Mouse (Mus musculus): ENCODE data around the gene 1700028K03Rik.

The 1700028K03Rik gene

DNA sequence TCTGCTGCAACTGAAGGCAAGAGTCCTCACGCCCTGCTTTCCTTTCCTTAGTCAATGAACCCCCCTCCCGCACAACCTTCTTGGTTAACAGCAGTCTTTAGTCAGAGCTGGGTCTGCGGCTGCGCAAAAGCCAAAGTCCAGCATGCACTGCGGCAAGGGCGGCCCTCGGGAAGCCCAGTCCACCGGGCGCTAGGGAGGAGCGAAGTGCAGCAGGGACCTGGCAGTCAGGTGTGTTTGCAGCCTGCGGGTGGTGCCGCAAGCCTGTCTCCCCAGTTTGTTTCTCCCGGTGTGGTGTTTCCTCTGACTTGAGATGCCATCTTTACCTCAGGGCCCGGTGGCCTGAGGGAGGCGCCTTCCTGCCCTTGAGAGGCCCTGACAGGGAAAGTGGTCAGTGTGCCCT is at the start of gene 1700028K03Rik:
TSS of gene 1700028K03Rik (plus strand) at position 129 of the 400 bp plus-strand sequence.
- DNase-seq (ENCODE audit: low spot score) = no peak

DNA sequence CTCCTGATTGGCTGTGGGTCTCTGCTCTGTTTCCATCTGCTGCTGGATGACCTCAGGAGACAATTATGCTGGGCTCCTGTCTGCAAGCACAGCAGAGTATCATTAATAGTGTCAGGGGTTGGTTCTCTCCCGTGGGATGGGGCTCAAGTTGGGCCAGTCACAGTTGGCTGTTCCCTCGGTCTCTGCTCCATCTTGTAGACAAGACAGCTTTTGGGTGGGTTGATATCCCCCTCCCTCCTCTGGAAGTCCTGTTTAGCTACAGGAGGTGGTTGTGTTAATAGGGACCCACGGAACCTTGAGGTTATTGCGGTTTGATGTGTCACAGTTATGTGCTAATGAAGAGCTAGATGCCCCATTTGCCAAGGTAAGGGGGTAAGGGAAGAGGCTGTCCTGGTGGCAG is 45.5 kb upstream of the 1700028K03Rik start:
- no peak for DNase-seq (ENCODE audit: low spot score)

DNA sequence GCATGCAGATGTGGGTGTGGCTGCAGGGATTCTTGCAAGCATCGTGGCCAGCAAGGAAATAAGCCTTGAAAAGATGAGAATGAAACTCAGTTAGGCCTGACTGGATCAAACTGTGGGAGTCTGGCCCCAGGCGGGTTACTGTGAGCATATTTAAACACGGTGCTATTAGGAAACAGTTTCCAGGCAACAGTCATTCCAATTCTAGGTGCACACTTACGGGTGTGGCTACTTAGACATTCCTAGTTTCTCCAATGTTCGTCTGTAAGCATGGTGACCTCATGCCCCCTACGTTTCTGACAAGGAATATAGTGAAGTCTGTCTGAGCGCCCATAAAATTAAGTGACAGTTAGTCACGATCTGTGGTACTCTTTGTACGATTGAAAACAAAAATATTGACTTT is 43.5 kb upstream of the 1700028K03Rik start:
- DNase-seq (ENCODE audit: low spot score) = no peak

DNA sequence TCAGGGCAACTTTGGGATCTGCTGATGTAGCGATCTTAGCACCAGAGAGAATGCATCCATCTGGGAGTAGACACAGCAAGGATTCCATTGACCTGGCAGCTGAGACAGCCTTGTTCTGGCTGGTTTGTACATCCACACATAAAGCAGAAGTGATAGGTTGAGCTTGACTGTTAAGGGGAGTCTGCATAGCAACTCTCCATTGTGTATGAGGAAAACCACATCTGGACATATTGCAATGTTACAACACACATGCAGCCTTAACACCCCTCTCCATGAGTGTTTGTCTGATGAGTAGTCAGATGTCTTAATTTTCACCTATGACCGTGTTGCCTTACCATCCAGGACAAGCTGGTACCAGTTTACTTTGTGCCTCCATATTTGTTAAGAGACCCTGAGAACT is 42.0 kb upstream of the 1700028K03Rik start:
- DNase-seq (ENCODE audit: low spot score) = no peak

DNA sequence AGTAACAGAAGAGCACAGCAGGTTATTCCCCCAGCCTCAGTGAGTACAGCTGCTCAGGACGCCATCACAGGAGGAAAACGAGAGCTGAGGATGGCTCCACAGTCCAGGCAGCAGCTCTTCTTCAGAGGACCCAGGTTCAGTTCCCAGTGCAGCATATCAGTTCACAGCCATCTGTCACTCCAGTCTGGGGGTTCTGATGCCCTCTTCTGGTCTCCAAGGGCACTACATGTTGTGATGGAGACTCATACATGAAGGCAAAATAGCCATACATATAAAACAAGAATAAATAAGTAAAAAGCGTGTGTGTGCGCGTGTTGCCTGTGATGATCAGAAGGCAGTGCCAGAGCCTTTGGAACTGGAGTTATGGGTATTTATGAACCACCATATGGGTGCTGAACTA is 39.8 kb upstream of the 1700028K03Rik start:
- no peak for DNase-seq (ENCODE audit: low spot score)

DNA sequence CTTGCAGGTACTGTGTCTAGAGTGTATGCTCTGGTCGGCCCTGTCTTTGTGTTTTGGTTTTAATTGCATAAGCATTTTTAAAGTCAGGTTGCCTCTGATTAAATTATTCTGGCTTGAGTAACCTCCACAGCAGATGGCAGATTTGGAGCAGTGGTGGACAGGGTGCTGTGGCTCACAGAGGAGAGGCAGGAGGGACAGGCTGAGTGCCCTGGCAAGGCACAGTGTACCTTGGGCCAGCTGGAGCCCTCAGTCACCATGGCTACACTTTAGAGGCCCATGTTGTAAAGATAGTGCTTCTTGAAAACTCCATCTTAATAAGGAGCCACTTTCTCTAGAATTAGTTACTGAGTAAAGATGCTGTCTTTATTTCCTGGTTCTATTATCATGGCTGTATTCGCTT is 38.5 kb upstream of the 1700028K03Rik start:
- no peak for DNase-seq (ENCODE audit: low spot score)

DNA sequence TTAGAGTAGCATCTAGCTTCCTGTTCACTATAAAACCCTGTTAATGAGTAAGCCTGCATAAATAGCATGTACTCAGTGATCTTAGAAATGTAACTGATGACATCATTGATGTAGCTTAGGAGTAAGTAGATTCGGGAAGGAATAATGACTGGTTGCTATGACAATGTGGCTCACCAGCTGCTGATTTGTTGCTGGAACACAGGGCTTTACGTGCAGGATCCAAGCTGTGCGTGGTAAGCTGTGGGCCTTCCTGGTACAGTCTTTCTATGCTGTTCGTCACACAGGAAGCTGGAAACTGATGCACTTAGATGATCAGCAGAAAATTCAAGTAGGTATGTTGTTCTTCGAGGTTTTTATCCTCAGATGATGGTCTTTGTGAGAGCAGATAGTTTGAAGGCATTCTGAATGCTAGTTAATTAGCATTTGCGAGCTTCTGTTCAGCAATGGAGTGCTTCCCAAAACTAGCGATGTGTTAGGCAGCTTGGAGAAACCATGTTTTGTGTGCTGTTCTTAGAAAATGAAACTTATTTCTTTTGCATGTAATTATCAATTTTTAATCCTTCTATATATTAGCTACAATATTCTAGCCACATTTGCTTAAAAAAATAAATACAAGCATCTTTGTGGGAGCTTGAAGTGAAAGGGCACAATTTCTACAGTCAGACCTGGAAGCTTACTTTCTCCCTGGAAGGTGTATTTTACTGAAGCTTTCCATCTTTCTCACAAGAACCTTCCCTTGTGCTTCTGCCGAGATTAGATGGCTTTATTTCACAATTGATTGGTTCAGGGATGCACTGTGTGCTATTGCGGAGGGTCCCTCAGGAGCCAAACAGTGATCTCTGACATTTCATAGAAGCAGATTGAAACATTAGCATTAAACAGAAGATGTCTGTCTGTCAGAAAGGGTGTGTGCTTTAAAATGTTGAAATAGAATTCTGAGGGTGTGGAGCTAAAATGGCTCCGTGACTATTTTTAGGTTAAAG is 36.7 kb upstream of the 1700028K03Rik start:
- no peak for DNase-seq (ENCODE audit: low spot score)

DNA sequence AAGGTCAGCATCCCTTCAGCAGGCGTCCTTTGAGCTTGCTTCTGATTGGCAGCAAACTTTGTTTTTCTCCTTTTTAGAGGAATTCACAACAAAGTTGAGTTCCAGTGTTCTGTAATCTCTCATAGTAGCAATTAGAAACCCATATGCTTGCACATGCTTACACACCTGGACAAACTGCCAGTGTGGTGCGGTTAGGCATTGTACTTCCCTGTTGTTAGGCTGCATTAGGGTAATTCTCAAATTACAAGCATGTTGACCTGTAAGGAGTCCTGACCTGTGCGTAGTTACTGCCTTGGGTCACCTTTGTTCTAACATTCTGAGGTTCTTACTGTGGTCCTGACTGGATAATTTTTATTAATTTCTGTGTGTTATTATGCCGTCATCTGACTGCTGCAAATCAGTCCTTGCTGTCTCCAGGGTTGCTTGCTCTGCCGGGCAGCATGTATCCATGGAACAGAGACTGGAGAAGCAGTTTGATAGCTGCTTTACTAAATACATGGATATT is 35.7 kb upstream of the 1700028K03Rik start:
- no peak for DNase-seq (ENCODE audit: low spot score)

DNA sequence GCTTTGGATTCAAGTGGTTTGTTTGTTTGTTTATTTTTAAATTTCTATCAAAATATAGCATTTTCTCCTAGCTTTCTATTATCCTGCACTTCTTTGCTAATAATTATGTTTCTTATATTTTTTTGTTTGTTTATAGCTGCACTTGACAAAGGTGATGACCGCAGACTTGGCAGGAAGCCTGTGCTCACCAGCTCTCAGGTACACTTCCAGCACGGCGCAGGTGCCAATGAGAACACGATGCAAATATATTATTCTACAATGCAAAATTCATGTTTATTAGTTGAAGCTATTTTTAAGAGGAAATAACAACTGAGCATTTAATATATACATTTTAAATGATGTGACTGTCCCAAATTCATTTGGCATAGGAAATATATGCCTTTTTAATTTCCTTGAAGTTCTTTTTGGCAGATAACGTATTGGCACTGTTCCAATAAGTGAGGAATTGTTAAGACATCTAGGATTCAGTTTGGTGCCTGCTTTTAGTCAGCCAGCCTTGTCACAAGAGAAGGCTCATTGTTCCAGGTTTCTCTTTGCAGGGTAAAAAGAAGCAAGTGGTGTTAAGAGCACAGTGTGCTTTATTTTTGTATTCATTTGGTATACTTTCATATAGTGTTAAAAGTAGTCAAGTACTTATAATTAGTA is 34.5 kb upstream of the 1700028K03Rik start:
- no peak for DNase-seq (ENCODE audit: low spot score)

DNA sequence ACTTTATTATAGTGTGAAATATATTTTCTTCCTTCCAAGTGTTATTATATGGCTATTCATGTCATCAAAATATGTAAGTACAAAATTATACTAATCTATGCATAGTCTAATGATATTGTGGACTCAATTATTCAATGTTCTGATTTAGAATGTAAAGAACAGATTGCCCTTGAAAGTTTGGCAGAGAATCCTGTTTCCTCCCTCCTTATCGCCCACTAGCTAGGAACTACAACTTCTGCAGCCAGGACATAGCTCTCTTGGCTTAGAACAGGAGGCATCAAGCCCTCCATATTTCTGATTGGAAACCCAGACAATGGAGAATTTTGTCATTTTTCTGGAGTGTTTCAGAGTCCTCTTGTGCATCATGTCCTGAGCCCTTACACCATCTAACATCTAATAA is 33.8 kb upstream of the 1700028K03Rik start:
- DNase-seq (ENCODE audit: low spot score) = no peak

DNA sequence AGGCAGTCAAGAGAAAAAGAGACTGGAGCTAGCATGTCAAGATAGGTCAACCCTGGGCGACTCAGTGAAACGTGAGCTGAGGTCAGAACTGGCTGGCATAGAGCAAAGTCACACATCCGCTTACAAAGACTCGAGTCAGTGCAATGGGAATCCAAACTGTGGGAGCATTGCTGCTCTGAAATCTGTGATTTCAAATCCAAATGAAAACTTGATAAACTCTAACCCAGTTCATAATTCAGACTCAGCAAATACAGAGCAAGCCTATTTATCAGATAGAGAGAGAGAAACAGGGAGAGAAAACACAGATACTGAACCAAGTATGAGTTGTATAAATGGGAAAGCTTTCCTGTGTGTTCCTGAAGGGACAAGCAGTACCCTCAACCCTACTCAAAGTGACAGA is 27.2 kb upstream of the 1700028K03Rik start, which contains the start of gene Gm42669:
TSS of gene Gm42669 (plus strand) at position 301 of the 400 bp plus-strand sequence.
- DNase-seq (ENCODE audit: low spot score) = no peak

DNA sequence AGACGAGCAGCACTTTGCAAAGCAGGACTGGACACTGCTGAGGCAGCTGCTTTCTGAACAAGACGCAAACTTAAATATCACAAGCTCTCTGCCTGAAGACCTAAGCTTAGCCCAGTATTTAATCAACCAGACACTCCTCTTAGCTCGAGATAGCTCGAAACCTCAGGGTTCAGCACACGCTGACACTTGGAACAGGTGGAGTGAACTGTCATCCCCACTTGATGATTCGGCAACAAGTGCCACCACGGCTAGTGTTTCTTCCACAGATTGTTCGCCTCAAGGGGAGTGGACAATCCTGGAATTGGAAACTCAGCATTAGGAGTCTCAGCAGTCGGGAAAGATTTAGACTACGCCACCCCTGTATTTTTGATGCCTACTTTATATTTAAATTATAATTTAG is 24.0 kb upstream of the 1700028K03Rik start:
- DNase-seq (ENCODE audit: low spot score) = no peak

DNA sequence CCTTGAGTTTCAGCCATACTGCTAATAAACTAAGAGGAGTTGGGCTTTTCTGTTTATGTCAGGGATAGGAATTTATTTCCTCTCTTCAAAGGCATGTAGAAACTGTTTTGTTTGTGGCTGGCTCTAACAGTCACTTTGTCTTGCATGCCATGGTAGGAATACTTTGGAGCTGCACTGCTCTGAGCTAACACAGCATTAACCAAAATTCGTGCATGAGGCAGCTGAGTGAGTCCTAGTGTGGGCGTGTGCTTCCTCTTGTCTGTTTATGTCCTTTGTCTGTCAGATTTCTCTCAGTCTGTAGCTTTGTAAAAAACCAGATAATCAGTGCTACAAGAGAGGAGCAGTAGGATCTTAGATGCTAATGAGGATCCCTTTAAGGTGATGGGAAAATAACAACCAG is 23.2 kb upstream of the 1700028K03Rik start:
- no peak for DNase-seq (ENCODE audit: low spot score)

DNA sequence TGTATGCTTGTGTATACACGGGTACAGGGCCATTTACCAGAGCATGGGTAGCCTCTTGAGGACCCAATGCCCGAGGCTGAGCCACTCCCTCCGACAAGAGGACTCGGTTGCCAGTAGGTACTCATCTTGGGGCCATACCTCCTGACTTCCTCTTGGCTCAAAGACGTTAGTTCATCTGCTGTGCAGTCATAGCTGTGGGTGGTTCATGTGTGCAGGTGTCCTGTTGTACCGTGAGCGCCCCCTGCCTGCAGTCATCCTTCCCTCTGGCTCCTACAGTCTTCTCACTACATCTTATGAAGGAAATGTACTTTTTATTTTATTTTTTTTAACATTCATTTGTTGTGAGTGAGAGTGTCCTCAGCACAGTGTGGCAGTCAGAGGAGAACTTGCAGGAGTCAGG is 20.9 kb upstream of the 1700028K03Rik start:
- no peak for DNase-seq (ENCODE audit: low spot score)

DNA sequence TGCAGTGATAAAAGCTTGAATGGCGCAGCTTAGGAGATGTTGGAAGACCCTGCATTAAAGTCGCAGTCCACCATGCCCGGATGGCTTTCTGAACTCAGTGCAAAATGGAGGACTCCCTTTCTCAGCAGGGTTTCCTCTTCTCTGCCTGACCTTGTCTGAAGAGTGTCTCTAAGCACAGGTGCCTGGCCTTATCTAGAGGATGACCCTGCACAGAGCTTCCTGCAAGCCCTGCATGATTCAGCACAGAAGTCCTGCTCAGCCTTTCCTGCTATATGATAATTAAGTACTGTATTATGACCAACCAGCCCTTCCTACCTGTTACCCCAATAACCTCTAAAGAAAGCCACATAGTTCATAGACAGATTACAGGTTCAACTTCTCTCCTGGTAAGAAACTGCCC is 19.1 kb upstream of the 1700028K03Rik start:
- no peak for DNase-seq (ENCODE audit: low spot score)

DNA sequence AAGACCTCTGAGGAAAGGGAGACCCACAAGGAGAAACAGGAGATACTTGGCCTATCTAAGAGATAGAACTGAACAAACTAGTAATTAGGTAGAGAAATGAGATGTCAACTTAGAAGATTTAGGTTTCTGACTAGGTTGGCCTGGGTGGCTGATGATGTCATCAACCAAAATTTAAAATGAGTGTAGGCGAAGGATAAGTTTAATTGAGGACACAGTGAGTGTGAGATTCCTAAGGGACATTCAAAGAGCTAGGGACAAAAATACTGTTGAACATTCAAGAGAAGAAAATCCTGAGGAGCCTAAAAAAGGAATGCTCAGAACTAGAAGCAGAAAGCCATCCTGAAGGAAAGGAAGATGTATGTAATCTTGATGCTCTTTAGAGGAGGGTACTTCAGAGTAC is 18.4 kb upstream of the 1700028K03Rik start:
- no peak for DNase-seq (ENCODE audit: low spot score)

DNA sequence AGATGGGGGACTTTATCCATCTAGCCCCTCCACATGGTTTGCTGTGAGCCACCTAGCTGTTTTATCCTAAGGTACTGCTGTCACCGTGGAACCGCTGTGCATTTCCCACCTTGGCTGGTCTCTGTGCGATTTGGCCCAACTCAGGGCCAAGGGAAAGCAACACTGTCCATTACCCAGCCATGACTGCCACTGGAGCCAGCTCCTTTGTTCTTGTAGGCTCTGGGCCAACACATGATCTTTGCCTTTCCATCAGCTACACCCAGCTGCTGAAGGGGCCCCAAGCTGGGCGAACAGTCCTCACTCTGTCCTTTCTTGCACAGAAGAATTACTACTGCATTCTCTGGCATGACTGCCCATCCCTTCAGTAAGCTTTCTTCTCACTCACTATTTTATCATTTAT is 15.9 kb upstream of the 1700028K03Rik start:
- DNase-seq (ENCODE audit: low spot score) = no peak

DNA sequence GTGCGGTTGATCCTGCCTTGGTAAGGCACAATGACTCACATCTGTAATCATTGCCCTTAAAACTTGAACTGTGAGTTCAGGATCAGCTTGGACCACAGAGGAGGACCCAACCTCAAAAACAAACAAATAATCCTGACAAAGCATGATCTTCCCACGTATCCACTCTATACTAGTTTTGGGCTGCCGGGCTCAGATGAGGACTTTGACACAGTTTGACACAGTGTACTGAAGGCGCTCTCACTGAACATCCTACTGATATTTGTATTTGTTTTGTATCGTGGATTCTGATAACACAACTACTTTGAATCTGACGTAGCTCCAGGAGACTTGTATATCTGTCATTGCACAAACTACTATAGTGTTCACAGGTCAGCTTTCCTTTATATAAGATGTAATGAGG is 13.1 kb upstream of the 1700028K03Rik start:
- DNase-seq (ENCODE audit: low spot score) = no peak

DNA sequence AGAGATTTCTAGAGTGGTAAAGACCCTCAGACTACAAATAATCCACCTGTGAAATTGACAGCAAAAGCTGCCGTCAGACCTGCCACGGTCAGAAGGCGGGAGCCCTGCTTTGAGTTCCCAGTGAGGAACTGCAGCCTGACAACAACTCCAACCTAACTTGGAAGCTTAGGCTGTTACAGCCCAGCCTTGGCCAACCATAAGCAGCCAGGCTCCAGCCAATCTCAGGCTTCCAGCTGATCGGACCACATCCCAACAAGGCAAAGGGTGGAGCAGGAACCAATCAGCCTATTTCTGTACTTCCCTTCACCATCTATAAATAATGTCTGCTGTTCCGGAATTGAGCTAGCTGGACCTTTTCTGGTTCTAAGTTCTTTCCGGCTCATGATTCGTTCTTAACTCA is 12.6 kb upstream of the 1700028K03Rik start:
- DNase-seq (ENCODE audit: low spot score) = no peak

DNA sequence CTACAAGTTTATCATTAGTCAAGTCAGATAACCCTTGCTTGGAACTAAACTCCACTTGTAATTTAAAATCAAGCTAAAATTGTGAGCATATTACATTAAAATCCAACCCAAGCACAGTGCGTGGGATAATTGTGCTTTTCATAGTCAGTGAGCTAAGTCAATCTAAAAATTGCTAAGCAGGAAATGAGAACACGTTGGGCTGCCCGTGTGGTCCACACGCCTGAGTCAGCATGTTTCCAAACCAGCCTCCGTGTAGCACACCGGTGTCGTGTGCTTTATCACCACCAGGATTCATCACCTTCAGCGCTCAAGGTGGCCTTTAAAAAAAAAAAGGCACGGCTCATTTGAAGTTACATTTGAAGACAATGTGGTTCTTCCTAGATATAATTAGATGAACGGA is 10.2 kb upstream of the 1700028K03Rik start:
- no peak for DNase-seq (ENCODE audit: low spot score)

DNA sequence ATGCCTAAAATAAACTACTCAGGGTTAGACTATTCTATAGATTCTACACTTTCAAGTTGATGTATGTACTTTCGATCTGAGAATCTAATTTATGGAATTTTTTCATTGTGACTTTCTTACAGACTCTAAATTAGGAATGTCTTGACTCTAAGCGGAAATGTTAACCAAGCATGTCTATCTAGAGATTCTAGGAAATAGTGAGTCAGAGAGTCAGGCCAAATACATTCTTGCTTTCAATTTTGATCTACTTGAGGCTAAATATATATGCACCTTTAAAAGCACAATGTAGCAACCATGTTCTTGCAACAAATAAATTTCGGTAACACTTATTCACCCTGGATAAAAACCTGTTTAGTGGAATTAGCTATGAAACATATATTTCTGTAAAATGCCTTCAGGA is 5.7 kb upstream of the 1700028K03Rik start:
- no peak for DNase-seq (ENCODE audit: low spot score)

DNA sequence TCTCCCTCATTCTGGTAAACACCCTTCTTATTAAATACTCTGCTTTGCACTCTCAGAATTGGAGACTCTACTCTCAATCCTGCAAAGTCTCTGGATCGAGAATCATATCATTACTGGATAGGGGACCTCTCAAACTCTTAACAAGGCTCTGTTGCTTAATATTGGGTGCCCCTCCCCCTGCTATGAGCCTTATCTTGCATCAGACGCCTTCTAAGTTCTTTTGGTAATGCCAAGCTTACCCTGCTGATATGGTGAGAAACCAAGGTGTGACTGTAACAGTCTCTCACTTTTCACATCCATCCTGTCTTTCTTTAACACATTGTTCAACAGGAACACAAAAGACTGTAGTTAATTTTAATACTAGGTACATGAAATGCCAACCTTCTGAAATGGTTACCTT is 919 bp upstream of the 1700028K03Rik start:
- DNase-seq (ENCODE audit: low spot score) = no peak

DNA sequence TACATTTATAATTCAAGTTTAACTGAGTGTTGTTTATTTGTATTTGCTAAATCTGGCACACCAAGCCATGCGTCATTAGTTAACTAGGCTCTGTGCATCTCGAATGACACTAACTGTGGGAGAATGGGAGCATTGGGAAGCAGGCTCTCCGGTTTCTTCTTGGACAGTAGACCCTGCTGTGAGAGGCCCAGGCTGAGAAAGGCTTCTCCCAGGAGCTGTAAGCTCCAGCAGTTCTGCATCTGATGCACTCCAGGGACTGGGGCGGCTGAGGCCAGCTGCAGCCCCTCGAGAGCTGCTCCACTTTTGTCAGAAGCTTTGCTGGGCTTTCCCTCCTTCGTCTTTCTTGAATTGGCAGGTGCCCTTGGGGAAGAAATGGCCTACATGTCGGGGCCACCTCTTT is 7.2 kb downstream of the 1700028K03Rik start:
- DNase-seq (ENCODE audit: low spot score) = no peak
